Comparison of ENCODE assay signal across 8 mouse cellular contexts in genomic region chr1:154204652-154205573, GRCm38 (mm10). TPM values are rescaled to one million over a fixed set of nuclear protein-coding genes. Genes with fewer than 3 reads are reported as not detected.
DNase-seq lines count a peak whose midpoint lies in the region; ATAC-seq lines count a peak whose summit lies in the region.

No protein-coding gene starts in this region.

- 8% methylated on average over 66 of the region's 66 CpGs for WGBS in intestine, embryonic 14.5 days
- WGBS in midbrain, embryonic 15.5 days, result 9% methylated on average over 66 of the region's 66 CpGs

- peak; percentile 70 to 75 for DNase-seq in cerebellum, postnatal 14 days
- DNase-seq in cerebellum, adult 11-12 months, result no peak
- DNase-seq in ovary, postnatal 36 days (ENCODE audit: low spot score), result peak; percentile 5
- DNase-seq in ovary, postnatal 10 days (ENCODE audit: low spot score), result no peak
- no peak for DNase-seq in intestine, embryonic 14.5 days (ENCODE audit: low spot score)
- no peak for DNase-seq in adipocyte (ENCODE audit: low spot score)
- DNase-seq in B cell, adult 2 months, result no peak

- peak overlapping the region; percentile 45 for H3K4me2 ChIP-seq in intestine, embryonic 14.5 days (ENCODE audit: low read length)
- peak overlapping the region; percentile 70 for H3K4me2 ChIP-seq in midbrain, embryonic 15.5 days

- no peak for ATAC-seq in intestine, embryonic 14.5 days (replicated peaks; ENCODE audit: low FRiP score, low TSS enrichment, low read depth)
- ATAC-seq in midbrain, embryonic 15.5 days (replicated peaks), result peak; percentile 73

- no peaks in the 10 kb centered on the region for H3K4me1 ChIP-seq in intestine, embryonic 14.5 days (replicated peaks; ENCODE audit: control insufficient read depth, insufficient read depth, low read length)
- peaks cover 10% of the 10 kb centered on the region for H3K4me1 ChIP-seq in midbrain, embryonic 15.5 days

- no peaks in the 10 kb centered on the region for H3K36me3 ChIP-seq in intestine, embryonic 14.5 days (ENCODE audit: control insufficient read depth, insufficient read depth, low read length)
- no peaks in the 10 kb centered on the region for H3K36me3 ChIP-seq in midbrain, embryonic 15.5 days (replicated peaks)

- no peak overlapping the region for H3K9ac ChIP-seq in intestine, embryonic 14.5 days (ENCODE audit: low read length)
- H3K9ac ChIP-seq in midbrain, embryonic 15.5 days, result peak overlapping the region; percentile 29

- no peak overlapping the region for H3K27ac ChIP-seq in intestine, embryonic 14.5 days (ENCODE audit: low read depth)
- no peak overlapping the region for H3K27ac ChIP-seq in midbrain, embryonic 15.5 days

- H3K27me3 ChIP-seq in intestine, embryonic 14.5 days (replicated peaks; ENCODE audit: control insufficient read depth, insufficient read depth, low read length), result peaks cover 37% of the 10 kb centered on the region
- H3K27me3 ChIP-seq in midbrain, embryonic 15.5 days (replicated peaks), result peaks cover 31% of the 10 kb centered on the region

- H3K4me3 ChIP-seq in intestine, embryonic 14.5 days (ENCODE audit: low read depth, low read length), result peak overlapping the region; percentile 23
- peak overlapping the region; percentile 37 for H3K4me3 ChIP-seq in midbrain, embryonic 15.5 days

- H3K9me3 ChIP-seq in intestine, embryonic 14.5 days (ENCODE audit: control insufficient read depth, low read length), result no peaks in the 10 kb centered on the region
- H3K9me3 ChIP-seq in midbrain, embryonic 15.5 days, result no peaks in the 10 kb centered on the region

RNA-seq across cellular contexts. Expression of gene Zfp648, which starts 3.9 kb away (rescaled TPM):
- polyA plus RNA-seq in intestine, embryonic 14.5 days (2014; fragmentation: Nextera tagmentation; extraction: Ambion mirVana), result 0.12 TPM in 1 of 2 replicates, not detected in the other
- 0.74 and 0.87 TPM in 2 replicates for polyA plus RNA-seq in midbrain, embryonic 15.5 days (2015; fragmentation: Nextera tagmentation; extraction: Ambion mirVana)

Comparison
In these comparisons a context has a peak if more than half of its experiments do, and no peak if none do; other contexts are left out.
1. DNase-seq: peak in cerebellum, postnatal 14 days (2 of 2) and ovary, postnatal 36 days (single experiment); none in cerebellum, adult 11-12 months (single experiment), ovary, postnatal 10 days (single experiment), intestine, embryonic 14.5 days (single experiment), adipocyte (single experiment) and B cell, adult 2 months (0 of 2).